25 mouse cellular contexts compared by ENCODE assay signal in the genomic region with DNA sequence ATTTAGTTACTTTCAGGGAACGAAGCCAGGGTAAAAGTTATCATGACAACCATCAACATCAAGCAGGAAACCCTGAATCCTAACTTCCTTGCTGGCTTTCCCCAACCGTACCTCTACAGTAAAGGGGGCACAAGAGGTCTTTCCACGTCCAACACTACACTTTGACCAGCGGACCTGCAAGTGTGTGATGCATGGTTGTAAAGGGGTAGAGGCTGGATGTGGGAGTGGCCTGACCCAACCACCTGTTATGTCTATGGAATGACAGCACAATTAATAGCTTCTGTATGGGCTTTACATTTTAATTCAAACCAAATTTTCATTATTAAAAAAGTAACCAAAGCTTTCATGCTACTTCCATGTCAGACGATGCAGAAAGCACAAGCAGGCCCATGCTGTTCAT.
A peak's percentile ranks its signal among the peaks of the same experiment; 100 is the strongest.
DNase-seq lines count a peak whose midpoint lies in the region; ATAC-seq and TF ChIP-seq lines count a peak whose summit lies in the region.
"Had no signal": no experiment of that assay in that cellular context is flagged by ENCODE, and none has a peak within 500 bp of the region (broad histone marks: within the 10 kb centered on the region; RNA-seq: fewer than 3 reads in every experiment).

No protein-coding gene starts in this region.

- H3K27me3 ChIP-seq in forebrain, embryonic 13.5 days, result no peaks in the 10 kb centered on the region
- no peaks in the 10 kb centered on the region for H3K27me3 ChIP-seq in forebrain, embryonic 10.5 days (ENCODE audit: poor library complexity, severe bottlenecking)
- H3K27me3 ChIP-seq in intestine, embryonic 15.5 days (replicated peaks), result no peaks in the 10 kb centered on the region
- H3K27me3 ChIP-seq in intestine, postnatal 0 days (replicated peaks; ENCODE audit: control insufficient read depth, insufficient read depth, low read length), result no peaks in the 10 kb centered on the region
- H3K27me3 ChIP-seq in lung, postnatal 0 days (replicated peaks; ENCODE audit: insufficient read depth, low read length), result no peaks in the 10 kb centered on the region
- H3K27me3 ChIP-seq: CH12.LX; embryonic facial prominence, embryonic 12.5 days; forebrain, embryonic 12.5 days; forebrain, embryonic 15.5 days; Patski had no signal

- 0 out of 2 replicates have a peak, but pooled peaks have one; percentile 33 for ATAC-seq in forebrain, embryonic 13.5 days
- ATAC-seq in intestine, embryonic 15.5 days, result peak; percentile 66
- no peak; the same call in 1 of the 2 replicates for ATAC-seq in intestine, postnatal 0 days
- no peak for ATAC-seq in lung, postnatal 0 days
- ATAC-seq: activated CD4-positive, CD25-positive, alpha-beta regulatory T cell, adult 4 months; CD4-positive, CD25-positive, alpha-beta regulatory T cell, adult 4 months; forebrain, embryonic 15.5 days; forebrain, postnatal 0 days; Patski had no signal

- no peak overlapping the region for H3K4me3 ChIP-seq in forebrain, embryonic 13.5 days
- no peak overlapping the region for H3K4me3 ChIP-seq in forebrain, embryonic 10.5 days
- no peak overlapping the region for H3K4me3 ChIP-seq in intestine, embryonic 15.5 days (replicated peaks)
- H3K4me3 ChIP-seq in intestine, postnatal 0 days (ENCODE audit: low read depth, low read length), result no peak overlapping the region
- no peak overlapping the region for H3K4me3 ChIP-seq in lung, postnatal 0 days (ENCODE audit: low read depth, low read length)
- H3K4me3 ChIP-seq: embryonic facial prominence, embryonic 10.5 days; embryonic facial prominence, embryonic 12.5 days; forebrain, embryonic 12.5 days; forebrain, embryonic 15.5 days had no signal

- H3K4me2 ChIP-seq in forebrain, embryonic 13.5 days, result no peak overlapping the region
- H3K4me2 ChIP-seq in intestine, embryonic 15.5 days (replicated peaks), result peak overlapping the region; percentile 29; the same call in 1 of the 2 replicates
- peak overlapping the region; percentile 44; the same call in 1 of the 2 replicates for H3K4me2 ChIP-seq in intestine, postnatal 0 days (replicated peaks; ENCODE audit: low read depth)
- no peak overlapping the region for H3K4me2 ChIP-seq in lung, postnatal 0 days (replicated peaks; ENCODE audit: low read depth, low read length)
- H3K4me2 ChIP-seq: embryonic facial prominence, embryonic 12.5 days; forebrain, embryonic 12.5 days; forebrain, embryonic 15.5 days had no signal

- H3K4me1 ChIP-seq in forebrain, embryonic 13.5 days, result peaks cover 5% of the 10 kb centered on the region
- peaks cover 5% of the 10 kb centered on the region for H3K4me1 ChIP-seq in forebrain, embryonic 10.5 days
- H3K4me1 ChIP-seq in intestine, embryonic 15.5 days (replicated peaks), result peaks cover 13% of the 10 kb centered on the region
- H3K4me1 ChIP-seq in intestine, postnatal 0 days (replicated peaks; ENCODE audit: control insufficient read depth, insufficient read depth, low read length), result peaks cover 15% of the 10 kb centered on the region; the same call in 1 of the 2 replicates
- peaks cover 12% of the 10 kb centered on the region for H3K4me1 ChIP-seq in lung, postnatal 0 days (ENCODE audit: insufficient read depth, low read depth, low read length)

- H3K36me3 ChIP-seq in forebrain, embryonic 13.5 days (ENCODE audit: poor library complexity, severe bottlenecking), result no peaks in the 10 kb centered on the region
- peaks cover 5% of the 10 kb centered on the region; the same call in 1 of the 2 replicates for H3K36me3 ChIP-seq in forebrain, embryonic 10.5 days (replicated peaks)
- H3K36me3 ChIP-seq in intestine, embryonic 15.5 days, result no peaks in the 10 kb centered on the region
- H3K36me3 ChIP-seq in intestine, postnatal 0 days (ENCODE audit: control insufficient read depth, insufficient read depth), result 0 out of 2 replicates have a peak, but pooled peaks cover 5% of the 10 kb centered on the region
- no peaks in the 10 kb centered on the region for H3K36me3 ChIP-seq in lung, postnatal 0 days (ENCODE audit: insufficient read depth, low read length)
- H3K36me3 ChIP-seq: embryonic facial prominence, embryonic 10.5 days; embryonic facial prominence, embryonic 12.5 days; forebrain, embryonic 12.5 days; forebrain, embryonic 15.5 days had no signal

- no peak overlapping the region for H3K9ac ChIP-seq in forebrain, embryonic 13.5 days
- H3K9ac ChIP-seq in intestine, embryonic 15.5 days, result no peak overlapping the region
- H3K9ac ChIP-seq in intestine, postnatal 0 days (ENCODE audit: low read depth, low read length), result no peak overlapping the region
- no peak overlapping the region for H3K9ac ChIP-seq in lung, postnatal 0 days (replicated peaks; ENCODE audit: low read depth)
- H3K9ac ChIP-seq: embryonic facial prominence, embryonic 12.5 days; forebrain, embryonic 12.5 days; forebrain, embryonic 15.5 days; forebrain, postnatal 0 days had no signal

- 94% methylated on average over 5 of the region's 5 CpGs for WGBS in forebrain, embryonic 13.5 days
- 92% methylated on average over 5 of the region's 5 CpGs for WGBS in forebrain, embryonic 10.5 days
- WGBS in intestine, embryonic 15.5 days, result 72% methylated on average over 5 of the region's 5 CpGs
- 36% methylated on average over 5 of the region's 5 CpGs for WGBS in intestine, postnatal 0 days
- WGBS in lung, postnatal 0 days, result 78% methylated on average over 5 of the region's 5 CpGs

- no peaks in the 10 kb centered on the region for H3K9me3 ChIP-seq in forebrain, embryonic 13.5 days (replicated peaks)
- no peaks in the 10 kb centered on the region for H3K9me3 ChIP-seq in forebrain, embryonic 10.5 days
- H3K9me3 ChIP-seq in intestine, embryonic 15.5 days, result no peaks in the 10 kb centered on the region
- H3K9me3 ChIP-seq in intestine, postnatal 0 days (ENCODE audit: control insufficient read depth), result no peaks in the 10 kb centered on the region
- no peaks in the 10 kb centered on the region for H3K9me3 ChIP-seq in lung, postnatal 0 days (ENCODE audit: low read length)
- H3K9me3 ChIP-seq: embryonic facial prominence, embryonic 10.5 days; embryonic facial prominence, embryonic 12.5 days; forebrain, embryonic 12.5 days; forebrain, embryonic 15.5 days; G1E had no signal

- no peak for DNase-seq in forebrain, embryonic 10.5 days (ENCODE audit: extremely low spot score, low spot score)
- DNase-seq in thymus, postnatal 25 days, result no peak
- DNase-seq in lung, postnatal 0 days (ENCODE audit: low spot score), result no peak
- DNase-seq: adrenal gland, adult 8-10 months; adrenal gland, postnatal 14 days; adrenal gland, postnatal 36 days; B cell, adult 2 months; cerebellum, adult 11-12 months; cerebellum, adult 2 months; cerebellum, adult 9-10 months; cerebellum, postnatal 10 days; cerebellum, postnatal 25 days; forebrain, postnatal 0 days had no signal

- no peak for TF ChIP-seq EP300 in lung, postnatal 0 days (IDR thresholded peaks at IDR 0.05)

- H3K27ac ChIP-seq in forebrain, embryonic 13.5 days, result no peak overlapping the region
- H3K27ac ChIP-seq in forebrain, embryonic 10.5 days, result no peak overlapping the region
- no peak overlapping the region for H3K27ac ChIP-seq in intestine, embryonic 15.5 days
- H3K27ac ChIP-seq in intestine, postnatal 0 days (ENCODE audit: low read depth, low read length), result no peak overlapping the region
- no peak overlapping the region for H3K27ac ChIP-seq in lung, postnatal 0 days (ENCODE audit: low read length)
- H3K27ac ChIP-seq: embryonic facial prominence, embryonic 10.5 days; embryonic facial prominence, embryonic 12.5 days; forebrain, embryonic 12.5 days; forebrain, embryonic 15.5 days had no signal

- TF ChIP-seq CTCF in intestine, postnatal 0 days (IDR thresholded peaks at IDR 0.05; ENCODE audit: low read depth), result no peak
- TF ChIP-seq CTCF in lung, postnatal 0 days (IDR thresholded peaks at IDR 0.05), result no peak

Comparison
In these comparisons a context has a peak if more than half of its experiments do, and no peak if none do; other contexts are left out.
1. ATAC-seq: peak in forebrain, embryonic 13.5 days (single experiment) and intestine, embryonic 15.5 days (single experiment); none in intestine, postnatal 0 days (single experiment) and lung, postnatal 0 days (single experiment).
2. H3K4me2 ChIP-seq: peak in intestine, embryonic 15.5 days (single experiment) and intestine, postnatal 0 days (single experiment); none in forebrain, embryonic 13.5 days (single experiment) and lung, postnatal 0 days (single experiment).